Mouse (Mus musculus): ENCODE measurements around the gene Ripk4. TPM values are rescaled to one million over a fixed set of nuclear protein-coding genes. Genes with fewer than 3 reads are reported as not detected.

Gene Ripk4
- total RNA-seq (2022): under 1 TPM in 1 of 4 experiments, not detected in 3; 0.07 TPM

- no peak for DNase-seq (ENCODE audit: low spot score in 2 of 2)
These were observed at the start of gene Ripk4 for GRCm38 (mm10) chr16:97763061-97763989. Gene Ripk4, minus strand, starts transcription at chr16:97763787.

- DNase-seq (ENCODE audit: low spot score in 2 of 2): no peak
These were observed 45.3 kb upstream of the Ripk4 start for GRCm38 (mm10) chr16:97808881-97809280.

DNA sequence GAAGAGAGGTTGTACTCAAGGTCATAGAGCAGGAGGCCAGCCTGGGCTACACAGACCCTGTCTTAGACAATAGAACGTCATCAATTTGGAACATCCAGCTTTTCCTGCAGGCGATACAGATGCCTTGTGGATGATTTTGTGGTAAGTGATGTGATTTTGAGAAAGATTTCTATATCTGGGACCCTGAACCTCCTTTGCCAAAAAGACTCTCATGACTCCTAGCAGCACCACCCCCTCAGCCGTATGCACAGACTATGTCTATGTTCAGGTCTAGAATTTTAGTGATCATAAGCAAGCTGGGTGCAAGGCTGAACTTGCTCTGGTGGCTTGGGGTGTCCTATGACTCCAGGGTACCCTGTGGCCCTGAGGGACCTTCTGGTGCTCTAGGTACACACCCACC, 42.1 kb upstream of the Ripk4 start:
- DNase-seq (ENCODE audit: low spot score in 2 of 2): no peak

DNA sequence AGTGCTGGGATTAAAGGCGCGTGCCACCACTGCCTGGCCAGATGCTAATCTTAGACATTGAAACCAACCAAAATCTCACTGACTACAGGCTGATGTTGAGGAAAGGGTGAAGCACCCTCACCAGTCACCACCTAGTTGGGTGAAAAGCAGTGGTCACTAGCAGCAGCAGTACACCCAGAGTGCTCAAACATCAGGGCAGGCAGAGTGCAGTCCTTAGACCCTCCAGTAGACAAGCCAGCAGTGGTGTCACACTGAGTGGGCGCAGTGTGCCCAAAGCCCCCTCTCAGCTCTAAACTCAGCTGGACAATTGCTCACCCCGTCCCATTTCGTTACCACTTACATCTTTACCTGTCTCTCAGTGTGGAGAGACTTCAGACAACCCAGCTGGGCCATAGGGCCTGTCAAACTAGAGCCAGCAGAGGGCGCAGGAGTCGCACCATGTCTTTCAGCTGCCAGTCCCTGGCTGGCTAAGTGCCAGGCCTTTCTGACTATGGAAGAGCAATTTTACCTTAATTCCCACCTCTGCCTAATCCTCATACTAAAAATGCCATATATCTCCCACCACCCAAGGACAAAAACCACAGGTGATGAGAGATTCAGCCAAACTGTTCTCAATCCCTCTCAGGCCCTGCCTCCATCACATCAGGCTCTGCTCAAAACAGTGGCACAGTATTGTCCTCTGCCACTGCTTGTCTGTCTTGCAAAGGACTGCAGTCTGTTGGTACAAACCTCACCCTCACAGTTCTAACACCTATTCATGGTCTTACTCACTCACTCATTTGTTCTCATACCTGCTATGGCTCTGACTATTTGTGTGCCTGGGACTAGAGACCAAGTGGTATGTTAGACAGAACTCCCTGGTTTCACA, 41.3 kb upstream of the Ripk4 start:
- peak; percentile 67 to 73 for DNase-seq (ENCODE audit: low spot score in 2 of 2)

DNA sequence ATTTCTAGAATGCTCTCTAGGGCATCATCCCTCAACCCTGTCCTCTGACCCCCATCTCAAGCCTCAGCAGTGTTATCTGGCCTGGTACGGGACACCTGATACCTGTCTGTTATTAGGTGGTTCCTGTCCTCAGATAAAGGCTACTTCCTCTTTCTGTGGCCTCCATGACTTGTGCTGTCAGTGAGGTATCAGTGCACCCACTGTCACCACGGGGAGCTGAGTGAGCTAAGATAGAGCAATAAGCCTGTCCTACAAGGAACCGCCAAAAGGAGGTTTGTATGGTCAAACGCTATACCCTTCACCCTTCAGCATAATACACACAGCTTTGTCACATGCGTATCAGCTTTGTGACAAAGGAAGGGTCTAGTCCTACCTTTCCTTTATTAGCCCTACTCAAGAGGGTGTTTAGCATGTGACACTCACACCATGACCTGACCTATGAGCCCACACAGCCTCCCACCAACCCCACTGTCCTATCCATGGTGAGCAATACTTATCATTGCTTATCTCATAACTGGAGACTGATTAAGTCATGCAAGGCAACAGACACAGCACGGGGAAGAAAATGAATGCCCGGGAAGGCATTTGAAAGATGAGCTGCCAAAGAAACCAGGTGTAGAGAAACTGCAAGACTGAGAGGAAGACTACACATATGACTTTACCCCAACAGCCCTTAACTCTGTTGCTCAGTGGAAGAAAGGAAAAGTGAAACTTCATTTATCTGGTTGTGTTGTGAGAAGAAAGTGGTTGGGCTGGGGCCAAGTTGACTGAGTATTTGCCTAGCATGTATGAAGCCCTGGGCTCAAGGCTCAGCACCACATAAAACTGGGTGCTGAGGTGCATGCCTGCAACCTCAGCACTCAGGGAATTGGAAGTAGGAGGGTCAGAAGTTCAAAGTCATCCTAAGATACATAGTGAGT, 34.6 kb upstream of the Ripk4 start:
- no peak for DNase-seq (ENCODE audit: low spot score in 2 of 2)

DNA sequence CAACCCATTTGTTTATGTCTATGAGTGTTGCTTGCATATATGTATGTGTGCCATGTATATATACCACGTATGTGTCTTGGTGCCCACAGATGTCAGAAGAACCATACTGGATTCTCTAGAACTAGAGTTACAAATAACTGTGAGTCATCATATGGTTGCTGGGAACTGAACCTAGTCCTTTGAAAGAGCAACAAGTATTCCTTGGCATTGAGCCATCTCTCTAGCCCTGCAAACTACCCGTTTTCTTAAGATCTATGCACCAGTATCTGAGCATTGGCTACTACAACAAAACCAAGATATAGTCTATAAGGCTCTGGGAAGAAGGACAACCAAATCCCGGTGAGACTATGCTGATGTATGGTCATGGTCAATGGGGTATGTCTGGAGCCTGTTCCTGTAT, 33.6 kb upstream of the Ripk4 start:
- DNase-seq (ENCODE audit: low spot score in 2 of 2): no peak

DNA sequence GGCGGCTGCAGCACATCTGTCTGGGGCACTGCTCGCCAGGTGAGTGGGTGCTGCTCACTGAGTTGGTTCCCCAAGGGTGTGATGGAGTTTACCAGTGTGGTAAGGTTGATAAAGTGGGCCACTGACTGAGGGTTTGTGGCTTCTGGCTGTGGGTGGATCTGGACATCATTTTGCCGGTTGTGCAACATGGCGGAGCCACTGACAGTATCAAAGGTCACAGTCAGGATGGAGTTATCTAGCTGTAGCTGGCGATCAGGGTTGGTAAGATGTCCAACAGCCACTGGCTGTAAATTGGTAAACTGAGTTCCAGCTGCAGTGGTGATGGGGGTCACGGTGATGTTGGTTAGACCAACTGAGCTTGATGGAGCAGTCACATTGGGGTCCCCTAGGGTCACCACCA, 30.7 kb upstream of the Ripk4 start:
- DNase-seq (ENCODE audit: low spot score in 2 of 2): no peak

DNA sequence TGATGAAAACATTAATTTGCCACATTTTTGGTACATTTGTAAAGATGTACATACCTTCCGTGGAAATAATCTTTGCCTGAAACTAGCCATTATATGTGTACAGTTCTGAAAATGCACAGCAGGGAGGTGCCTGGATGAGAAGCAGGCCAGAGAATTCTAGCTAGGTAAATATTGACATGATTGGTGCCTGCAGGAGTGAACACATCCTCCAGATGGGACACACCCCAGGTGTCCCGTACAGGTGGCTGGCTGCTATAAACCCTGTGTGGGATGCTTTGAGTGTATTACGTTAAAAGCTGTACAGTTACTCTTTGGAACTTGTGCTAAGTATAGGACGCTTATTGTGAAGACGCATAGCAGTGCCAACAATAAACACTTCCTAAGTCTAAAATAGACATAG, 19.5 kb upstream of the Ripk4 start:
- DNase-seq (ENCODE audit: low spot score in 2 of 2): no peak

GRCm38 (mm10) chr16:97778353-97779025, 14.9 kb upstream of the Ripk4 start:
- peak; percentile 56 to 62 for DNase-seq (ENCODE audit: low spot score in 2 of 2)

DNA sequence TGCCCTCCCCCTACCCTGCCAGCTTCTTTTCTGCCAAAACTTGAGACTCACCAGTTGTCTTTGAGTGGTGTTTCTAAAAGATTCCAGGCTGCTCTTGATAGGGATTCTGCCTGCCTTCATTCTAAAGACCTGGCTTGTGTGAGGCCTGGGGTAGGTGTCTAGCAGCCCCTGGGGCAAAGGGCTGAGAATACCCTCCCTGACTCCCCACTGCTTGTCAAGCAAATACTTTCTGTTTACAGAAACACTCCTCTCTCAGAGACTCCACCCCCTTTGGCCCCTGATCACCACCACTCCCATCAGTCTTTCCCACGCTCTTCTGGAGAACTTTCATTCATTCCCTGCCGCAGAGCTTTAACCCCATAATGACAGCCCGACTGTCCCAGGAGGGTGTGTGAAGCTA, 2.9 kb upstream of the Ripk4 start:
- DNase-seq (ENCODE audit: low spot score in 2 of 2): no peak

- no peak for DNase-seq (ENCODE audit: low spot score in 2 of 2)
These were observed 1.0 kb upstream of the Ripk4 start for GRCm38 (mm10) chr16:97764626-97765025.

GRCm38 (mm10) chr16:97763990-97764340, 378 bp upstream of the Ripk4 start:
- no peak for DNase-seq (ENCODE audit: low spot score in 2 of 2)

DNA sequence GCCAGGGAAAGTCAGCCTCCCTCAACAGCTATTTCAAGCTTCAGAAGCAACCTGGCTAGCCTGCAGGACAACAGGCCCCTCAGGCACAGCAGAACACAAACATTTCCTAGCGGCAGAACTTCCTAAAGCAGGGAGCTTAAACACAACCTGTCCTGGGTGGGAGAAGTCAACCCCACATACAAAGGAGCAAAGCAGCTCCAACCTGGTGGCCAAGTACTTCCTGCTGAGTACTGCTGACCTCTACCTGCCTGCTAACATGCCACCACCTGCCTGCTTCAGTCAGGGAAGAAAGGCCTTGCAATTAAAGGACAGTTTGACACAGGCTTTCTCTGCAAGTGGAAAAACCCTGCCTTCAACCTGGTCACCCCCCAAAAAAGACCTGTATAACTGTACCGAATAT, 1.8 kb downstream of the Ripk4 start:
- DNase-seq (ENCODE audit: low spot score in 2 of 2): no peak

- DNase-seq (ENCODE audit: low spot score in 2 of 2): no peak
These were observed 3.9 kb downstream of the Ripk4 start for GRCm38 (mm10) chr16:97759681-97760080.

- no peak for DNase-seq (ENCODE audit: low spot score in 2 of 2)
These were observed 5.3 kb downstream of the Ripk4 start for GRCm38 (mm10) chr16:97758288-97758687.

DNA sequence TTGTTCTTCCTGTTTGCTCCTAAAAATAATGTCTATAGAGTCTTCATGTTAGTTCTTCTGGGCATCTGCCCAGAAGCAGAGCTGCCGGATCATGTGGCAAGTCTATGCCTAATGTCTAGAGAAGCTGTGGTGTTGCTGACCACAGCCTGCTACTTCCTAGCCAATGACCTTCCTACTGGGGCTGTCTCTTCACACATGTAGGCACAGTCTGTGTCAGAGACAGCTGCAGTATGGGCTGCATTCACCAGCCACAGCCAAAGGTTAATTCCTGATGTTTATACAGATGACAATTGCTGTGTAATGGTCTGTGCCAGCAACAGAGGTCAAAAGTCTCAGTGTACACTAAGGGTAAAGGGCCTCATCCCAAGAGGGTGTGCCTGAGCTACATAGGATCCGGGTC, 7.1 kb downstream of the Ripk4 start:
- no peak for DNase-seq (ENCODE audit: low spot score in 2 of 2)

GRCm38 (mm10) chr16:97752316-97752941, 11.2 kb downstream of the Ripk4 start:
- DNase-seq (ENCODE audit: low spot score in 2 of 2): no peak

GRCm38 (mm10) chr16:97751884-97752283, 11.7 kb downstream of the Ripk4 start:
- DNase-seq (ENCODE audit: low spot score in 2 of 2): peak in 1 of 2 experiments; percentile 32

- DNase-seq (ENCODE audit: low spot score in 2 of 2): no peak
These were observed 15.2 kb downstream of the Ripk4 start for GRCm38 (mm10) chr16:97748421-97748820.

DNA sequence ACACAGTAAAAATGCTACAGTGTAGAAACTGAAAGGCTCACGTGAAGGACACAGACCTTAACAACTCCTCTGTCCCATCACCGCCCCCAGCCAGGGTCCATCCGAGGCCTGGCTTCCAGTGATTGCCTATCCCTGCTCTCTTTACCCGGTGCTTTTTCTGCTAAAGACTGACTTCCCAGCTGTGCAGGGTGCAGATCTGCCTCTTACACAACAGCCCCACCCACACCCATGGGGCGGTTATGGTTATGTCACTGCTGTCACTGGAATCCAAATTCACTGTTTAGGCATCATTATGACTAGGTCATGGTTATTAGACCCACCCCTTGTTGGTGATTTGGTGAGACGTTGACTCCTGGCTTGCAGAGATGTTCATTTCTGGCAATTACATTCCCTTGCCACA, 25.6 kb downstream of the Ripk4 start:
- DNase-seq (ENCODE audit: low spot score in 2 of 2): peak; percentile 57 to 69

All from gastrocnemius, adult 8-10 months (tissue).